Mouse (Mus musculus) cerebellum, adult 11 months (tissue): ENCODE measurements around the gene Nktr.

Source experiments
- DNase-seq: peaks from one replicate; pipeline ENCODE4 v3.0.0; 2022

Gene Nktr

DNA sequence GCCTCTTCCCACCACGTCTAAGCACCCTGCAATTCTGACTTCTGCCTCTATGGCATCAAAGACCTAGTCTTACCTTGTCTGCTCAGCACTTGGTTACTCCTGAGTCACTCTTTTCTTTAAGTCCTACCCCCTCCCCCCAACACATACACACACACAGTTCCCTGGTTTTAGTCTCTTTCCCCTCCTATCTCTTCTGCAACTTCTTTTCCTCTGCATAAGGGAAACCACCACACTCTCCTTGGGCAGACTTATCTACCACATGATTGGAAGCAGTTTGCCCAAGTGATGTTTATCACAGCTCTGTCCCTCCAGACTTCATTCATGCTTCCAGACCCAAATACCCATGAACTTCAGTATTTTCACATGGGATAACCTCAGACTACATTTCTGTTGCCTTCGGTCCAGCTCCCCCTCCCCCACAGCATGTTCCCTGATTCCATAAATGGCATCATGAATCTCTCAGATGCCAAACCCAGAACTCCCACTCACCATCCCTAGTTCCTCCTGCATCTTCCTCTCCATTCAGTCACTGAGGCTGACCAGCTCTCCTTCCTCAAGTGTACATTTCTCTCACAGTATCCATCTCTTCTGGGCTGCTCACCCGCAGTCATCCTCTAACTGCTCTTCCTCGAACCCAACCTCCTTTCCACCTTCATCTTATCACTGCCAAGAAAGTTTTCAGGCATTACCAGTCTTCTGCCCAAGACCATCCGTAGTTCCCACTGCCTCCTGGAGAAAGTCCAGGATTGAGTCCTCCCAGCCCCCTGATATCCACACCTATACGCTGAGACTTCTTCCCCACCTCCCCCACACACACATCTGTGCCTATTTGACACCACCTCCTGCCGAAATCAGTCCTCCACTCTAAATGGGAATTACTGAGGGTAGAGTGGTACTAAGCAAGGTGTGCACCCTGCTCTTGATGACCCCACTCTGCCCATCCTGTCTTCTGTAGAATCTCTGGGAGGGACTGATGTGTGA, 10.2 kb upstream of the Nktr start:
- no peak for DNase-seq

DNA sequence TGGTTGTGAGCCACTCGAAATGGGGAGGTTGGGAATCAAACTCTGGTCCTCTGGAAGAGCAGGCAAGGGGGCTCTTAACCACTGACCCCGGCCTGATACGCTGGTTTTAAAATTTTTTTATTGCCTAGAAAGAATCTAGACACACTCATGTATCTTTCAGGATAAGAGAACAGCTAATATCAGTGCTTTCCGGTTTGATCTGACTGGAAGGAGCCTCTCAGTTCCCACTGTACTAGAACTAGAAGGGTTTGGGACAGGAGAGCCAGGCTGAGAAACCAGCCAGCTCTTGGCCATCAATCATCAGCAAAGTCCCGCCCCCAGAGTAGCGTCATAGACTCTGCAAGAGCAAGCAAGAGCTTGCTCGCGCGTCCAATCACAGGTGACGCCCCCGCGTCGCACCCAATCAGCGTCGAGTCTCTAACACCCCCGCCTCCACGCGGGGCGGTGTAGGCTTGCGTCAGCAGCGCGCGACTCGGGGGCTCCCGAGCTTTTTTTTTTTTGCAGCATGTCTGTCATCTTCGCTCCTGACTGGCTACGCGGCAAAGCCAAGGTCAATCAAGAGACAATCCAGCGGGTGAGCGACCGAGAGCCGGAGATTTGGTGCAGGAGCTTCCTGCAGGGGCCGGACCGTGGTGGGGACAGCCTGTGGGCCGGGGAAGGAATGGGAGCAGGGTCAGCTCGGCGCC, 8.9 kb upstream of the Nktr start, which contains the start of gene Ss18l2:
TSS of gene Ss18l2 (plus strand) at position 432 of the 686 bp plus-strand sequence.
- peak; percentile 96 for DNase-seq

DNA sequence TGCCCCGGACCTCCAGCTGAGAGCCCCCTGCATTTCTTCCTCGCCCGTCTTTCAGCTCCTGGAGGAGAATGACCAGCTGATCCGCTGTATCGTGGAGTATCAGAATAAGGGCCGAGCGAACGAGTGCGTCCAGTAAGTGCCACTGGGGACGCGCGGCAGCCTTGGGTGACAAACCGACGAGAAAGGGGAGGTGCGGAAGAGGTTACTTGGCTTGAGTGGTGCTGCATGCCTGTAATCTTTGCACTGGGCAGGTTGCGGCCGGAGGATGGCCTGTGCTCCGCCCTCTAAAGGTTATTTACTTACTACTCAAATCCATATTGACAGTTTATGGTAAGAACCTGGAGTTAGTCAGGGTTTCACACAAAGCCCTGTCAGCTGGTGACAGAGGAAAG, 8.4 kb upstream of the Nktr start:
- no peak for DNase-seq

DNA sequence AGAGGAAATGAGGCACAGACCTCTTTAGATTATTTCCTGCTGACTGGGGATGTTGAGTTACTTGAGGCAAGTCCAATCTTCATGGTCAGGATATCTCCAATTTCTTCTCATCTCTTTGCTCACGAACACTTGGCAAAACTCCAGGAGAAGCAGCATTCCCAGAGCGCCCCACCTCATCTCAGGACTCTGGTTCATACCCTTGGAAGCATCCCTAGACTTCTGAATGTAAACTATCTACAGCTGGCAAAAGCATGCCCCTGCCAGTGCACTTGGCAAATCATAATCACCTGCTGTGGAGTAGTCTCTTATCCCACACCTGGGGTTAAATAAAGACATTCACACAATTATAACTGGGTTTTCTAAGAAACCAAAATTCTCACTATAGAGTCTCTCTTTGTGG, 1.9 kb upstream of the Nktr start:
- no peak for DNase-seq

DNA sequence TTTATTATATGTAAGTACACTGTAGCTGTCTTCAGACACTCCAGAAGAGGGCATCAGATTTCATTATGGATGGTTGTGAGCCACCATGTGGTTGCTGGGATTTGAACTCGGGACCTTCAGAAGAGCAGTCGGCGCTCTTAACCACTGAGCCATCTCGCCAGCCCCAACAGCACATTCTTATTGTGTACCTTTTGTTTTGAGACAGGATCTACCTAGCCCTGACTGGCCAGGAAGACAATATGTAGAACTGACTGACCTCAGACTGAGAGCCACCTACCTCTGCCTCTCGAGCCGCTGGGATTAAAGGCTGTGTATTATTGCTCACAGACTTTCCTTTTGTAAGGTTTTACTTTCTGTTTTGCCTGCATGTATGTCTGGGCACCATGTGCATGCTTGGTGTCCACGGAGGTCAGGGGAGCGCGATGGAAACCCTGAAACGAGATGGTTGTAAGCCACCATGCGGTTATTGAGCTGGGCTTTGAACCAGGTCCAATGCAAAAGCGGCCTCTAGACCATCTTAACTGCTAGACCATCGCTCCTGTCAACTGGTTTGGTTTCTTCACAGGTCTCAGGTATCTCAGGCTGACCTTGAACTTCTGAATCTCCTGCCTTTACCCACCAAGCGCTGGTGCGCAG, 781 bp upstream of the Nktr start:
- no peak for DNase-seq

DNA sequence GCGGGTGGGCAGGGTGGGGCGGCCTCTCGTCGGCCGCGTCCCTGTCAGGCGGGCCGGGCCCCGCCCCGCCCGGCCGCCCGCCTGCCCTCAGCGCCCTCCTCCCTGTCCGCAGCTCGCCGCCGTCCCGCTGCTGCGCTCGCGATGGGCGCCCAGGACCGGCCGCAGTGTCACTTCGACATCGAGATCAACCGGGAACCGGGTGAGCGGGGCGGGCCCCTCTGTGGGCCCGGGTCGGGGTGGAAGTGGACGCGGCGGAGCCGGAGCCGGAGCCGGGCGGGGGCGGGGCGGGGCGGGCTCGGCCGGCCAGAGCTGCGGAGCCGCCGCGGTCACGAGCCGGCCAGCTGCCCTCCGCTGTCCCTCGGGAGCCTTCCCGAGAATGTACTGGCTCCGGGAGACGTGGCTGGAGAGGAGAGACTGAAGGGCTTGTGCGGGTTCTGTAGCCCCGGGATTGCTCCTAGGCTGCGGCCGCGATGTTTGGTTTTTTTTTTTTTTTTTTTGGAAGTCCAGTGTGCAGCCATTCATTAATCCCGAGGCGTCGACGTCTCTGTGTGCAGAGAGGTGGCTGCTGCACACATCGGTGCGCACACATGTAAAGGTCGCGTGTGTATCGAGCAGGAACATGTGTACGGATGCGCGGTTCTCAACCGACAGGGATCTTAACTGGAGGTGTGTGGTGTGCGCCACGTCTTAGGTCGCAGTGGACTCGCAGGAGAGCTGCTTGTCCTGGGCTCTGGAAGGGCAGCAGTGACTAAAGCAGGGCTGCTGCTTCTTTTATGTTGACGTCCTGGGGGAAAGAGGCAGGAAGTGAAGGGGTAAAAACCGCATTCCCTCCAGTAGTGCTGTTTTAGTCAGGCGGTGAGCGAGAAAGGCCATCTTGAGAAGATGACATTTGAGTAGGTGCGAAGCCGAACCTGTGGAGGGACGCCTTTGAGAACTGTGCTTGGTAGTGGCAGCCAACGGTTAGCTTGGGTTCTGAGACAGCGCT, 670 bp downstream of the Nktr start:
- no peak for DNase-seq

DNA sequence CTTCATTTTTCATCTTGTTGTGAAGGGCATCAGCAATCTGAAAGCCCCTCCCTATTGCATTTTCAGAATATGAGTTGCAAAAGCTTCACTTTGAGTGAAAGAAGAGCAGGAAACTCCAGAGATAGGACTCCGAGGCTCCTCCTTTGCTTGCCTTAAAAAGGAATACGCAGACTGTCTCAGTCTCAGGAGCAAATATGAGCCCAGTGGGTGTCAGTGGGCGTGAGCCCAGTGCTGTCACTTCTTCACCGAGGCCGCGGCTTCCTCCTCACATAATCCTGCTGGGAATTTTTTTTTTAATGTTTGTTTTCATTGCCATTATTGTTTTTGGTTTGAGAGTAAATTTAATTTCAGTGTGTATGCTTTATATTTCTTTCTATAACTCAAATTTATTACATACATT, 21.5 kb downstream of the Nktr start:
- DNase-seq = no peak

DNA sequence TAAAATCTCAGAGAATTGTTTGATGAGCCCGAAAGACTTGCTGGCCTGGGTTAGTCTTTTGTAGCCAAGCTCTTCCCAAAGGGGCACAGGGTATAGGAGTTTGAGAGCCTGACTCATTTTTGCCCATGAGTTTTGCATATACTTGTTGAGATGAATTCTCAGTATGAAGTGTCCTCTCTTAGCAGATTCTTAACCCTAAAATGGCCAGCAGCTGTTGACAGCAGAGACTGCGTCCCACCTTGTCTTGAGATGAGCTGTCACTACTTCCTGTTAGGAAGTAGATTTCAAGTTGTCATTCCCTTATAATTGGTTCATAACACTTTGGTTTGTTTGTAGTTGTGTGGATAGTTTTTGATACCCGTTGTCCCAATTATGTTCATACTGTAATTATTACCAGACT, 22.2 kb downstream of the Nktr start:
- DNase-seq = no peak

DNA sequence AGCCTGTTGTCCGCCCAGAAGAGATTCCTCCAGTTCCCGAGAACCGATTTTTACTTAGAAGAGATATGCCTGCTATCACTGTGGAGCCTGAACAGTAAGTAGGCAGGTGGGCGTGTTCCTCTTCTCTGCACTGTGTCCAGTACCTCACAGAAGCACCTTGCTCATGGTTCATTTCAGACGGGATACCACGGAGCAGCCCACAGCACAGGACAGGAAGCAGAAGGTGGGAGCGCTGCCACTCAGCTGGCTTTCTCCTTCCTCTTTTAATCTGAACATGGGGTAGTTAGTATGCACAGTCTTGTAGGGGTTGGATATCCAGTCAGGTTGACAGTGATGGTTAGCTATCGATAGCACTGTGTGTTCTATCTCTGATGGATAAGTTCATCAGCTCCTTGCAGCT, 25.1 kb downstream of the Nktr start:
- no peak for DNase-seq

DNA sequence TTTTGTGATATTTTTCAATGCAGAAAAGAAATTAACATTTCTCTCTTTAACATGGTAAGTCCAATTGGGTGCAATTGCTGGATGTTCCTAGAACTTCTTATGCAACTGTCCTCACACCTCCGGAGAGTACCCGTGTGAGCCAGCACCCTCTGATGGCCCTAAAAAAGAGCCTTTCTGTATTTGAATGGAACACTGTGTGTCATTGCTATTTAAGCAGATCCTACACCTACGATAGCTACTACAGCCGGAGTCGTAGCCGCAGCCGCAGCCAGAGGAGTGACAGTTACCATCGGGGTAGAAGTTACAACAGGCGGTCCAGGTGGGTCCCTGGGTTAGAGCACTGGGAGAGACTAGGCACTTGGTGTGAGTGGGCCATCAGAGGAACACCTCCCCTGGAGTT, 33.8 kb downstream of the Nktr start:
- no peak for DNase-seq

DNA sequence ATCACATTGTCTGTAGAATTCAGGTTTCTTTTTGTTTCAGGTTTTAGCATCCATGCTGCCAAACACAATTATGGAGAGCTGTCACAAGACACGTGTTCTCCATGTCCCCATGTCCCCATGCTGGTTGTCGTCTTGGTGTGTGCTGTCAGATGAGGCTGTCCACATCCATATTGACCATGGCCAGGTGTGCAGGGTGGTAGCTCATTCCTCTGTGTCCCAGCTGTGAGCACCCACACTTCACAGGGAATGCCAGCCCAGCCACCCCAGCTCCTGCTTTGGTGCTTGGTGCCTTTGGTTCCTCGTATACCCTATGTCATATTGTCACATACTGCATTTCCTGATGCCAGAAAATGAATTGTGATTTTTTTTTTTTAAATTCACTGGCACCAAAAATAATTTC, 35.7 kb downstream of the Nktr start:
- DNase-seq = no peak

DNA sequence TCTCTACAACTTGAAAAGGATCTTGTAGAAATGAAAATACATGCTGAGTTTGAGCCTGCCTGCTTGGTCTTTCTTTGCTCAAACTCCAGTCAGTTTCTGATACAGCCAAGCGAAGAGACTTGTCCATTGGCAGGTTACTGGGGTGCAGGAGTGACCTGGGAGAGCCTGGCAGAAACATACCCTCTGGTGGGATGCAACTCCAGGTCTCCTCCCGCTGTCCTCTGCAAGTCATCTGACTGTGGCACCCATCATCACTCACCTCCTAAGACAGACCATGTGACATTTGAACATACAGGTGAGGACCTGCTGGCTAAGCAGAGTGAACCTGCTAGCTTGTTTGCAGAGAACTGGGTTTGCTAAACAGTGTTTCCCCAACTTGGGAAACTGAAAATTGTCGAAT, 37.8 kb downstream of the Nktr start:
- no peak for DNase-seq

DNA sequence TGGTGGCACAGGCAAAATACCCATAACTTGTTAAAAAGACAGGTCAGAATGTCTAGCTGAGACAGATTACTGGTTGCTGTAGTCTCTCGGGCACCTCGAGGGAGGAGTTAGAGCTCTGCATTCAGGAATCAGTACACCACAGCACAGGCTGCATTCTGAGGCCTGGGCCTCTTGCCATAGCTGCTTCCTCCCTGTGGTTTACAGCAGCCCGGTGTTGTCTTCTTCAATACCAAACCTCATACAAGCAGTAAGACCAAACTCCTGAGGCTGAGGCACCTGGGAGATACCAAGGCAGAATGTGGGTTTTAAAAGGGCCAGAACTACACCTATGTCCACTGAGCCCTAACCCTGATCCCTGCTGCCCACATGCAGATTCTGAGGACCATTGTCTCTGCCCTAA, 38.5 kb downstream of the Nktr start:
- DNase-seq = no peak

DNA sequence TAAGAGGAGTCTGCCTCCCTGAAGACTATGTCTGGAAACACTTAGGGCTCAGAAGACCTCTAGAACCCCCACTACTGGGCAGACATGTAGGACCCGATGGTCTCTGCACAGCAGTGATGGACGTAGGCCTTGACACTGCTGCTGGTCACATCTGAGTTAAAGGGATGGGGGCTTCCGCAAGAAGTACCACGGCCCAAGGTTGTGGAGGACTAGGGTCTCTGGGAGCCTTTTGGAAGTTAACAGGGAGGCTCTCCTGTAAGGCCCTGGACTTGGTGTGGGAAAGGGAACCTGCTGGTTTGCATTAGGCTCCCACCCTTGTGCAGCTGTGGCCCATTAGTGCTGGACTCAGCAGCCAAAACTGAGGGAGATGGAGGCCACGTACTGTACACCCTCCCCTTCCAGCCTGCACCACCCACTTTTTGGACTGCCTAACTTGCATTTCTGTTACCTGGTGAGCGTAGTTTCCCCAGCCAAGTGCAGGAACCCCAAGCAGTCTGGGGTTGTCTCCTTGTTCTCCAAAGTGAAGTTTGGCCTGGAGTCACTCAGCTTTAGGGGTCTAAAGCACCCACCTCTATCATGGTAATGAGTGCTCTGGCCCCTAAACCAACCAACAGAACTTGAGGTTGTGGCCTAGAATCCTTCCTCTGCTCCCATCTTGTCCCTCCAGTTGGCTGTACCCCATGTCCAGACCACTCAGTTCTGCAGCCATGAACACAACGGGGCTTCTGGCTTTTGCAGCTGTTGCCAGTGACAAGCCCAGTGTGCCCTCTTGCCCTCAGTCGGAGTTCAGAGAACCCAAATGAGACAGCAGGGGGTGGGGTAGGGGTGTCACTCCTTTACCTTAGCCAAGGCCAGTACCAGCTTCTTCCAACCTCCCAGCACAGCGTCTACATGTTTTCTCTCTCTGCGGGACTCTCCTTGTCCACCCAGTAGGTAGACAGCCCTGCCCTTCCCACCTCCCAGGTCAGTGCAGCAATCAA, 39.2 kb downstream of the Nktr start:
- no peak for DNase-seq

DNA sequence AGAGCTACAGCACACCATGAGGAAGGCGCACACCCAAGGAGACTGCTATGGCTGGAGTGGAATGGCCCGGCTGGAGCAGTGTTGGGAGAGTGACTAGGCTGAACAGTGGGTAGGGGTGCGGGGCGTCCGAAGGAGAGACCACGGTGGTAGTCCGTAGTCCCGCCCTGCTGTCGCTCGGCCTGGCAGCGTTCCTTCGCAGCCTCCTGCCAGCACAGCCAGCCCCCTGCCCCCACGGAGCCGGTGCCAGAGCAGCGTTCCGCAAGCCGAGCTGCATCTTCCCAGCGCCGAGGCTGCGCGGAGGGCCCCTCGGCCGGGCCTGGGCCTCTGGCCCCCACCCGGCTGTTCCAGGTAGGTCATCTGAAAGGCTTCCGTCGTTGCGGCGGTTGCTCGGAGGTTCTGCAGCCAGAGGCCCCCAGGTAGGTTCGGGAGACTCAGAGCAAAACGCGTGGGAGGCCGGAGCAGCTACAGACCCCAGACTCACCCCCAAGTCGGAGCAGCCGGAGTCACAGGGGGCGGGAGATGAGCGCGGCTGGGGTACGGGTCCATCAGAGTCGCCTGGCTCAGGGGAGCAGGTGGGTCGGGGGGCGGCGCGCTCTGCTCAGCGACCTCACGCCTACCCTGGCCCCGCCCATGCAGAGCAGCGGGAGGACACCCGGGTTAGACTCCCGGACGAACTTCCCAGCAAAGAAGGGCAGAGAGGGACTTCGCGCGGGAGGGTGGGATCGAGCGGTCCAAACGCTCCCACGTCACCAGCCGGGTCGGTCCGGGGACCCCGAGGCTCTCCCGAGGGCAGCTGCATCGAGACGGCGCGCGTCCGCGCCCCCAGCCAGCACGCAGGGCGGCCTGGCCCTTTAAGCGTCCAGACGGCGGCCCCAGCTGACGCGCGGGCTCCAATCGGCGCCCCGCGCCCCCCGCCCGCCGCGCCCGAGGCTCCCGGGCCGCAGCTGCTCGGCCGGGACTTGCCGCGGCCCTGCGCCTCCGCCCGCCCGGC, 40.4 kb downstream of the Nktr start, which contains the start of gene Zfp651:
TSS of gene Zfp651 (plus strand) at position 240 of the 991 bp plus-strand sequence.
- DNase-seq = peak; percentile 58

DNA sequence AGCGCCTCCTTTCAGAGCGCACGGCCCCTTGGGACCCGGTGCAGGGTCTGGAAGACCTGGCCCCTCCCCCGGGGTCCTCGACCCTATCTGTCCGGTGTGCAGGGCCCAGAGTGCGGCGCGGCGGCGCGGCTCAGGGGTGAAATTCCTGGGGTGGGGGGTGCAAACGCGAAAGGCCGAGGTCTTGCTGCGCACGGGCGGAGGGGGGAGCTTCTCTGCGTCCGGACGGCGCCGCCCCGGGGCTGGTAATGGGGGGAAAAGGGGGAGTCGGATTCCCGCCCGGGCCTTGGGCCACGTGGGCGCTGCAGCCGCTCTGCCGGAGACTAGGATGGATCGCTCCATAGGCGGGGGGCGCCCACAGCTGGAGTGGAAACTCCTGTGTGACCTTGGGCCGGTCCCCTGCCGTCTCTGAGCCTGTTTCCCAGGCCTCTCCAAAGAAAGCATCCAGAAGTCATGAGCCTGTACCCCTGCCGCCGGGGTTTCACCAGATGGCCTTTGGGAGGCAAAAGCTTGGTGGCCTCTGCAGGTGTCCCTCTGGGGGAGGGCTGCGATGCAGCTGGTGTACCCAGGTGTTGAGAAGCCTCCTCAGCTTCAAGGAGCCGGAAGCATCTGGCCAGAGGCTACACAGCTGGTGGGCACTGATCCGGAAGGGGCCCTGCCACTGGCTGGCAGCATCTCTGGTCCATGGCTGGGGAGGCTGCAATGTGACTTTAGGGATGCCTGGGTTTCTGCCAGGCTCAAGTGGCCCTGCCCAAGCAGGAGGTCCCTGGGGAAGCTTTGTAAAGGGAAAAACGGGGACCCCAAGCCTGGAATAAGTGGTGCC, 41.5 kb downstream of the Nktr start:
- DNase-seq = peak; percentile 48

DNA sequence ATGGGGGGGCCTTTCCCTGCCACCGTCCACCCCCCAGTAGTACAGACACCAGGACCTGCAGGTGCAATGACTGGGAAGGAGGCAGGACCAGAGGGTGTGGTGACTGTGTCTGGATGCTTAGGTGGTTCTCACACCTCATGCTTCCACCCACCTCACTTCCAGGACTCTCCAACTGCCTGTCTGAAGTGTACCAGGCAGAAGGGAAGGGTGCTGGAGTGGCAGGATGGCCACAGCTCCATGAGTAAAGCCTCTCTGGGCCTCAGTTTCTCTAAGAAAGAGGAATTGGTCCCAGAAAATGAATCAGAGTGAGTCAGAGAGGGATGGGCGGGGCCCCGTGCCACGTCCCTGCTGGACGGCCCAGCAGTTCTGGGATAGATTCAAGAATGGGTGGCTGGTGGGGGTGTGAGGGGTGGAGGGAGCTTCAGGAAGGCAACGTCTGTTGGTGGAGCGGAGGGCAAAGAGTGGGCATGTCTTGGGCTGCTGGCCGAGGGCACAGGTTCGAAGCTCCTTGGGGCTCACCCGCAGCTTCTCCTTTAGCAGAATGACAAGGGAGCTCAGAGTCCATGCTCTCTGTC, 42.2 kb downstream of the Nktr start:
- no peak for DNase-seq

DNA sequence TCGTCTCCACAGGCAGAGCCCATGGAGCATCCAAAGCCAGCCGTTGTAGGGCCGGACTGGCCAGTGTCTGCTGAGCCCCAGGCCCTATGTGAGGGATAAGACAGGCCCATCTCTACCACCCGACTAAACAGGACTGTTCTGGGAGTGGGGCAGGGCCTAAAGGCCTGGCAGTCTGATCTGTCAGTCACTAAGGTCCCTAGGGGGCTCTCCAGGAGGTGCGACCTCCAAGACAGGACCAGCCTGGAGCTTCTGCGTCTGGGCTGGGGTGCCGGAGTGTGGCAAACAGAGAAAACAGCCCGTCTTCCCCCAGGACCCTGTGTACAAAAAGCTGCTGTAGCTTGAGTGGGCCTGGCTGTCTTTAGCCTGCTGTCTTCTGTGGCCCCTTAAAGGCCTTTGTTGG, 42.8 kb downstream of the Nktr start:
- no peak for DNase-seq

DNA sequence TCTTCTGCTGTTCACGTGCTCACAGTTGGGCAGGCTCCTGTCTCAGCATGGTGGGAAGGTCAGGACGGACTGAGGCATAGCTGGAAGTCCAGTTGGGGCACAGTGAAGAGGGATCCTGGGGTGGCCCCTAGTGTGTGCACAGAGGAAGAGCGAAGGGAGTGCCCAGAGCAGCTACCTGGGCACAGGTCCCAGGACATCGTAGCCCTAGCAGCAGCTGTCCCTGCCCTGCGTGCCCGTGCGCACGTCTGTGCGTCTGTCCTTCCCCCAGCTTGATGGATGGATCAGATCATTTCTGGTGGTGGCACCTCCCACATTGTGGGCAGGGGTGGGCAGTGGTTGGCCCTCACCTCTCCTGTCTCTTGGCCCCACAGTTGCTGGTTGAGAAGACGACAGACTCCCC, 43.3 kb downstream of the Nktr start:
- DNase-seq = no peak
